Comparison of ENCODE assay signal across 13 mouse cellular contexts in the genomic region with DNA sequence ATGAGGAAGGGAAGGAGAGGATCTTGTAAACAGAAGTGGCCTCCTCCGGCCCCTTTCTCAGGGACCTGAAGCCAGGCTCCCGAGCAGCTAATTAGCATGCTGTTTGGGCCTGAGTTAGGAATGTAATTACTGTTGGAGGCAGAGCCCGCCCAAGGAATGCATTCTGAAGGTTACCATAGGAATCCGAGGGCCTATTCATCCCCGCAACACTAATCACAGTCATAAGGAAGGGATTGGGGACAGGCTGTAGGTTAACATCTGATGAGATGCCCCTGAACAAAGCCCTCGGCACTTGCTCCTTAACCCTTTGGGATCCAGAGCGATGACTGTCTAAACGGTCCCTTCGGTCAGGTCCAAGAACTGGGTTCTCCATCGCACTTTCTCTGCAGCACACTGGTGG. TPM values are rescaled to one million over a fixed set of nuclear protein-coding genes. Genes with fewer than 3 reads are reported as not detected.
DNase-seq lines count a peak whose midpoint lies in the region; ATAC-seq and TF ChIP-seq lines count a peak whose summit lies in the region.
"Had no signal": no experiment of that assay in that cellular context is flagged by ENCODE, and none has a peak within 500 bp of the region (broad histone marks: within the 10 kb centered on the region; RNA-seq: fewer than 3 reads in every experiment).

No protein-coding gene starts in this region.

- H3K27me3 ChIP-seq in hindbrain, embryonic 13.5 days = peaks cover 71% of the 10 kb centered on the region
- peaks cover 30% of the 10 kb centered on the region for H3K27me3 ChIP-seq in midbrain, embryonic 13.5 days
- H3K27me3 ChIP-seq: liver, embryonic 15.5 days; stomach, embryonic 15.5 days had no signal

- H3K36me3 ChIP-seq in ES-E14 (ENCODE audit: control insufficient read depth, insufficient read depth, low read length, poor library complexity, severe bottlenecking) = no peaks in the 10 kb centered on the region
- H3K36me3 ChIP-seq in hindbrain, embryonic 13.5 days = no peaks in the 10 kb centered on the region
- H3K36me3 ChIP-seq in midbrain, embryonic 13.5 days = no peaks in the 10 kb centered on the region
- H3K36me3 ChIP-seq: liver, embryonic 15.5 days; stomach, embryonic 15.5 days had no signal

- no peaks in the 10 kb centered on the region for H3K9me3 ChIP-seq in ES-E14 (ENCODE audit: control insufficient read depth, insufficient read depth, low read depth, low read length)
- H3K9me3 ChIP-seq in hindbrain, embryonic 13.5 days = no peaks in the 10 kb centered on the region
- H3K9me3 ChIP-seq in midbrain, embryonic 13.5 days = no peaks in the 10 kb centered on the region
- H3K9me3 ChIP-seq: liver, embryonic 15.5 days; stomach, embryonic 15.5 days had no signal

- peak; percentile 49 for ATAC-seq in hindbrain, embryonic 13.5 days (ENCODE audit: low FRiP score)
- peak; percentile 56 for ATAC-seq in midbrain, embryonic 13.5 days
- ATAC-seq: intestine, embryonic 16.5 days had no signal

- 11% methylated on average over 10 of the region's 10 CpGs for WGBS in hindbrain, embryonic 13.5 days
- 7% methylated on average over 10 of the region's 10 CpGs for WGBS in midbrain, embryonic 13.5 days

- peak; percentile 31 for DNase-seq in ES-E14 (ENCODE audit: low read depth, low spot score)
- DNase-seq in embryo, embryonic 11 days = peak; percentile 82
- no peak for DNase-seq in right cerebral cortex, postnatal 14 days
- DNase-seq in left cerebral cortex, postnatal 36 days (ENCODE audit: low spot score in 2 of 2) = no peak
- no peak for DNase-seq in frontal cortex, postnatal 25 days (ENCODE audit: low spot score in 2 of 2)
- DNase-seq: cerebellum, adult 11-12 months; gastrocnemius, postnatal 25 days had no signal

- no peak overlapping the region for H3K27ac ChIP-seq in ES-E14 (ENCODE audit: insufficient read depth, low read depth, low read length, poor library complexity, severe bottlenecking)
- H3K27ac ChIP-seq in hindbrain, embryonic 13.5 days = peak overlapping the region; percentile 74
- H3K27ac ChIP-seq in midbrain, embryonic 13.5 days = peak overlapping the region; percentile 76
- H3K27ac ChIP-seq: liver, embryonic 15.5 days; stomach, embryonic 15.5 days had no signal

- H3K9ac ChIP-seq in ES-E14 (ENCODE audit: insufficient read depth, low read depth, low read length, poor library complexity, severe bottlenecking) = no peak overlapping the region
- H3K9ac ChIP-seq in hindbrain, embryonic 13.5 days = no peak overlapping the region
- H3K9ac ChIP-seq in midbrain, embryonic 13.5 days (replicated peaks) = no peak overlapping the region; the same call in 1 of the 2 replicates
- H3K9ac ChIP-seq: liver, embryonic 15.5 days; stomach, embryonic 15.5 days had no signal

- peaks cover 6 to 29% of the 10 kb centered on the region in 2 experiments for H3K4me1 ChIP-seq in ES-E14 (ENCODE audit: control insufficient read depth in 2 of 2, insufficient read depth in 2 of 2, low read length in 2 of 2, poor library complexity in 1 of 2)
- H3K4me1 ChIP-seq in hindbrain, embryonic 13.5 days (replicated peaks) = peaks cover 85% of the 10 kb centered on the region
- H3K4me1 ChIP-seq in midbrain, embryonic 13.5 days (replicated peaks) = peaks cover 94% of the 10 kb centered on the region

- in situ Hi-C loops in ES-E14 (cut with MboI; ENCODE audit: low sequenced_read_pairs in 2 of 2, unreplicated experiment in 2 of 2) = no loop called here

- H3K4me2 ChIP-seq in hindbrain, embryonic 13.5 days = no peak overlapping the region
- H3K4me2 ChIP-seq in midbrain, embryonic 13.5 days (replicated peaks) = no peak overlapping the region; the same call in 1 of the 2 replicates
- H3K4me2 ChIP-seq: liver, embryonic 15.5 days; stomach, embryonic 15.5 days had no signal

- intact Hi-C loops in left cerebral cortex, postnatal 36 days (cut with DNase I) = no loop called here

- H3K4me3 ChIP-seq in ES-E14 (ENCODE audit: insufficient read depth in 1 of 2, low read depth in 1 of 2, low read length in 2 of 2, poor library complexity in 1 of 2, severe bottlenecking in 1 of 2) = no peak overlapping the region
- no peak overlapping the region for H3K4me3 ChIP-seq in hindbrain, embryonic 13.5 days
- no peak overlapping the region for H3K4me3 ChIP-seq in midbrain, embryonic 13.5 days (replicated peaks)
- H3K4me3 ChIP-seq: liver, embryonic 15.5 days; myocyte; stomach, embryonic 15.5 days had no signal

TF ChIP-seq in ES-E14, 5 proteins besides CTCF, POLR2A, EP300 and RAD21:
- TF ChIP-seq ZNF384 (IDR thresholded peaks at IDR 0.05; ENCODE audit: low read depth, low read length) (no peak), HCFC1 (IDR thresholded peaks at IDR 0.05; ENCODE audit: borderline replicate concordance, insufficient read depth, low read length) (no peak), MAFK (IDR thresholded peaks at IDR 0.05; ENCODE audit: insufficient read depth, low read depth, low read length) (no peak), CHD2 (IDR thresholded peaks at IDR 0.05; ENCODE audit: low read depth, low read length) (no peak), ZC3H11A (IDR thresholded peaks at IDR 0.05; ENCODE audit: borderline replicate concordance, low read depth, low read length) (no peak)

RNA-seq across cellular contexts. Expression of gene Prdm16, which starts 36.7 kb away (rescaled TPM):
- 3.1 and 3.2 TPM in 2 replicates for total RNA-seq in ES-E14 (2012; rRNA removed)
- polyA plus RNA-seq in hindbrain, embryonic 13.5 days (2015; fragmentation: Nextera tagmentation; extraction: Ambion mirVana) = 16.1 and 17.2 TPM in 2 replicates
- 8.7 and 12.5 TPM in 2 replicates for polyA plus RNA-seq in midbrain, embryonic 13.5 days (2015; fragmentation: Nextera tagmentation; extraction: Ambion mirVana)
- total RNA-seq in left cerebral cortex, postnatal 36 days (2021) = 1 to 10 TPM; 7.2 to 9.7 TPM
- polyA plus RNA-seq: myocyte had no signal

Comparison
In these comparisons a context has a peak if more than half of its experiments do, and no peak if none do; other contexts are left out.
1. DNase-seq: peak in ES-E14 (single experiment) and embryo, embryonic 11 days (single experiment); none in right cerebral cortex, postnatal 14 days (single experiment), left cerebral cortex, postnatal 36 days (0 of 2) and frontal cortex, postnatal 25 days (0 of 2).